Mouse (Mus musculus): Measurements from ENCODE around the gene Ly75.

Gene Ly75

GRCm38 (mm10) chr2:60322031-60322726 is 60.9 kb downstream of the Ly75 start:
- DNase-seq (ENCODE audit: low spot score): no peak

GRCm38 (mm10) chr2:60303796-60304195 is 79.3 kb downstream of the Ly75 start:
- no peak for DNase-seq (ENCODE audit: low spot score)

GRCm38 (mm10) chr2:60299323-60299722 is 83.8 kb downstream of the Ly75 start:
- DNase-seq (ENCODE audit: low spot score): no peak

- no peak for DNase-seq (ENCODE audit: low spot score)
These were observed 84.8 kb downstream of the Ly75 start for GRCm38 (mm10) chr2:60298266-60298665.

GRCm38 (mm10) chr2:60291381-60291780 is 91.7 kb downstream of the Ly75 start:
- DNase-seq (ENCODE audit: low spot score): no peak

GRCm38 (mm10) chr2:60289451-60289850 is 93.7 kb downstream of the Ly75 start:
- DNase-seq (ENCODE audit: low spot score): no peak

- no peak for DNase-seq (ENCODE audit: low spot score)
These were observed 94.5 kb downstream of the Ly75 start for GRCm38 (mm10) chr2:60288606-60289005.

- no peak for DNase-seq (ENCODE audit: low spot score)
These were observed 97.9 kb downstream of the Ly75 start for GRCm38 (mm10) chr2:60285107-60285617.

- DNase-seq (ENCODE audit: low spot score): no peak
These were observed 98.7 kb downstream of the Ly75 start, which contains the start of gene Cd302 for GRCm38 (mm10) chr2:60284467-60284821. TSS of gene Cd302 (minus strand) at chr2:60284488.

- no peak for DNase-seq (ENCODE audit: low spot score)
These were observed 99.2 kb downstream of the Ly75 start for GRCm38 (mm10) chr2:60283751-60284466.

- DNase-seq (ENCODE audit: low spot score): no peak
These were observed 99.8 kb downstream of the Ly75 start for GRCm38 (mm10) chr2:60283208-60283750.

GRCm38 (mm10) chr2:60282625-60283024 is 100.5 kb downstream of the Ly75 start:
- no peak for DNase-seq (ENCODE audit: low spot score)

- no peak for DNase-seq (ENCODE audit: low spot score)
These were observed 104.5 kb downstream of the Ly75 start for GRCm38 (mm10) chr2:60278627-60279026.

GRCm38 (mm10) chr2:60269856-60270479 is 113.1 kb downstream of the Ly75 start:
- DNase-seq (ENCODE audit: low spot score): no peak

- no peak for DNase-seq (ENCODE audit: low spot score)
These were observed 115.5 kb downstream of the Ly75 start for GRCm38 (mm10) chr2:60267567-60267966.

- no peak for DNase-seq (ENCODE audit: low spot score)
These were observed 122.3 kb downstream of the Ly75 start for GRCm38 (mm10) chr2:60260621-60261350.

- no peak for DNase-seq (ENCODE audit: low spot score)
These were observed 123.9 kb downstream of the Ly75 start for GRCm38 (mm10) chr2:60259186-60259585.

GRCm38 (mm10) chr2:60256751-60257150 is 126.4 kb downstream of the Ly75 start:
- no peak for DNase-seq (ENCODE audit: low spot score)

GRCm38 (mm10) chr2:60253506-60253905 is 129.6 kb downstream of the Ly75 start:
- no peak for DNase-seq (ENCODE audit: low spot score)

GRCm38 (mm10) chr2:60252782-60253181 is 130.3 kb downstream of the Ly75 start:
- no peak for DNase-seq (ENCODE audit: low spot score)

Measured in spleen, adult 12 weeks (tissue).